Mouse (Mus musculus) heart, postnatal 0 days (tissue): Measurements from ENCODE around the gene Gm10401. TPM values are rescaled to one million over a fixed set of nuclear protein-coding genes. Genes with fewer than 3 reads are reported as not detected.
"Not testable (repeated sequence)": the region's sequence is repeated elsewhere in the genome, so short reads cannot be mapped to it uniquely, and the experiment has no call there.

Experiments
- ATAC-seq: fragments of 200-750 bp; cut with Nextera tagmentation; 2 replicates; pipeline ENCODE4 v1.8.0; 2017; ENCODE audit warnings: low read depth, moderate number of reproducible peaks, moderate library complexity; ENCODE audit not compliant: insufficient read depth
- DNase-seq: peaks from one replicate; pipeline ENCODE4 v3.0.0-alpha.2; 2016; ENCODE audit warnings: low spot score
- H3K27ac ChIP-seq: fragments of 300-500 bp; sonication (generic); 2 replicates; pipeline ENCODE4 v1.5.1; 2014; ENCODE audit warnings: low read depth, mild to moderate bottlenecking
- H3K27me3 ChIP-seq: fragments of 300-500 bp; sonication (generic); 2 replicates; pipeline ENCODE4 v1.6.1; 2014; ENCODE audit warnings: low read length, mixed read lengths; ENCODE audit not compliant: control insufficient read depth, insufficient read depth
- H3K36me3 ChIP-seq: fragments of 300-500 bp; sonication (generic); replicated peaks from 2 replicates; pipeline ENCODE4 v1.6.1; 2014; ENCODE audit warnings: low read length, mixed read lengths; ENCODE audit not compliant: control insufficient read depth, insufficient read depth
- H3K4me1 ChIP-seq: fragments of 300-500 bp; sonication (generic); 2 replicates; pipeline ENCODE4 v1.6.1; 2014; ENCODE audit warnings: antibody characterized with exemption; ENCODE audit not compliant: control insufficient read depth, insufficient read depth
- H3K4me2 ChIP-seq: fragments of 300-500 bp; sonication (generic); 2 replicates; pipeline ENCODE4 v1.6.1; 2014; ENCODE audit warnings: low read depth, mild to moderate bottlenecking, low read length, moderate library complexity
- H3K4me3 ChIP-seq: fragments of 300-500 bp; sonication (generic); 2 replicates; pipeline ENCODE4 v1.5.1; 2014; ENCODE audit warnings: low read depth, low read length
- H3K9ac ChIP-seq: fragments of 300-500 bp; sonication (generic); replicated peaks from 2 replicates; pipeline ENCODE4 v1.6.1; 2014; ENCODE audit warnings: low read depth, low read length, mixed read lengths
- H3K9me3 ChIP-seq: fragments of 300-500 bp; sonication (generic); replicated peaks from 2 replicates; pipeline ENCODE4 v1.6.1; 2016; ENCODE audit warnings: low read length; ENCODE audit not compliant: control insufficient read depth
- CTCF ChIP-seq: IDR thresholded peaks from 2 replicates; pipeline ENCODE4 v1.5.1; 2016; ENCODE audit warnings: antibody characterized with exemption, control low read depth, low read depth
- EP300 ChIP-seq: IDR thresholded peaks from 2 replicates; pipeline ENCODE4 v1.6.1; 2016; ENCODE audit warnings: antibody characterized with exemption, low read depth
- WGBS: fragments of 180-500 bp; shearing (Covaris S2); extraction: QIAGEN DNeasy Blood & Tissue Kit; methylation state at CpG from one replicate; pipeline ENCODE4 v1.1.7; 2014; 5-methylcytosine and 5-hydroxymethylcytosine counted together
- polyA plus RNA-seq: library from polyadenylated mRNA; unstranded; fragments of >200 nt; fragmentation: Nextera tagmentation; extraction: Ambion mirVana; gene quantifications from 2 replicates; pipeline ENCODE4 v1.2.1, GENCODE M21; 2015
- total RNA-seq: library from RNA; depleted of rRNA; stranded (reverse); fragments of >200 nt; gene quantifications from 2 replicates; pipeline ENCODE4 v1.2.3, GENCODE M21; 2014; ENCODE audit warnings: low replicate concordance

The Gm10401 gene
- total and polyA plus RNA-seq, 2 experiments from 2014 or later, result 14.4 TPM; not detected in 1

DNA sequence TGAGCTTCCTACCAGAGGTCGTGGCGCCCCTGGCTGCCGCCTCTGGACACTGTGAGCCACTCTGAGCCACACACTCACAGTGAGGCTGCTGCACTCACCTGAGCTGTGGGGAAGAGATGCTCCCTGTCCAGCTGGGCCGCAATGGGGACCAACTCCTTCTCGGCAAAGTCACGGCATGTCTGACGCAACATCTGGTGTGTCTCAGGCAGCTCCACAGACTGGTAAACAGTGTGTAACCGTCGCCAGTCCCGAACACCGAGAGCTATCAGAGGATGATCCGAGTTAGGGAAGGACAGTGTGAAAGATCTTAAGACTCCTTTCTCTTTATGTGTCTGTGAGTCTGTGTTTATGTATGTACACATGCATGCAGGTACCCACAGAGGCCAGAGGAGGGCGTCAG, 19.4 kb upstream of the Gm10401 start:
- no peak for TF ChIP-seq EP300
- TF ChIP-seq CTCF, result no peak

DNA sequence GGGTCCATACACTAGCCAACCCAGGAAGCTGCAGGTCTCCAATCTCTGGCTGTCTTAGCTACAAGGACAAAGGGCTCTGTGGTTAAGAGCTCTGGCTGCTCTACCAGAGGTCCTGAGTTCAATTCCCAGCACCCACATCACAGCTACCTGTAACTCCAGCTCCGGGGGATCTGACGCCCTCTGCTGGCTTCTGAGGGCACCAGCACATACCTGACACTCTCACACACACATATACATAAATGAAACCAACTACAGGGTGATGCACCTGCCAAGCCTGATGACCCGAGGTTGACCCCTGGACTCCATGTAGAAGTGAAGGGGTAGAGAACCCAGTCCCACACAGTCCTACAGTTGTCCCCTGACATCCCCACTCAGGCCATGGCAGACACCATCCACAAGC, 18.3 kb upstream of the Gm10401 start:
- Histone ChIP-seq H3K4me3 (no peak overlapping the region), H3K4me2 (no peak overlapping the region), H3K27me3 (no peaks in the 10 kb centered on the region), H3K27ac (no peak overlapping the region), H3K9ac (no peak overlapping the region), H3K9me3 (no peaks in the 10 kb centered on the region), H3K36me3 (peaks cover 35% of the 10 kb centered on the region), H3K4me1 (0 out of 2 replicates have a peak, but pooled peaks cover 3% of the 10 kb centered on the region)
- 92% methylated on average over 3 of the region's 3 CpGs for WGBS
- ATAC-seq (no peak), DNase-seq (no peak)
- TF ChIP-seq CTCF (no peak), EP300 (no peak)

More for the DNA sequence above, 19.4 kb upstream of the Gm10401 start:
- no peak for ATAC-seq
- DNase-seq, result no peak
- H3K4me2 ChIP-seq, result no peak overlapping the region
- no peak overlapping the region for H3K9ac ChIP-seq
- 0 out of 2 replicates have a peak, but pooled peaks cover 3% of the 10 kb centered on the region for H3K4me1 ChIP-seq
- peaks cover 27% of the 10 kb centered on the region; the same call in 1 of the 2 replicates for H3K36me3 ChIP-seq
- H3K27ac ChIP-seq, result no peak overlapping the region
- H3K27me3 ChIP-seq, result no peaks in the 10 kb centered on the region
- 95% methylated on average over 13 of the region's 13 CpGs for WGBS
- H3K4me3 ChIP-seq, result no peak overlapping the region
- no peaks in the 10 kb centered on the region for H3K9me3 ChIP-seq

DNA sequence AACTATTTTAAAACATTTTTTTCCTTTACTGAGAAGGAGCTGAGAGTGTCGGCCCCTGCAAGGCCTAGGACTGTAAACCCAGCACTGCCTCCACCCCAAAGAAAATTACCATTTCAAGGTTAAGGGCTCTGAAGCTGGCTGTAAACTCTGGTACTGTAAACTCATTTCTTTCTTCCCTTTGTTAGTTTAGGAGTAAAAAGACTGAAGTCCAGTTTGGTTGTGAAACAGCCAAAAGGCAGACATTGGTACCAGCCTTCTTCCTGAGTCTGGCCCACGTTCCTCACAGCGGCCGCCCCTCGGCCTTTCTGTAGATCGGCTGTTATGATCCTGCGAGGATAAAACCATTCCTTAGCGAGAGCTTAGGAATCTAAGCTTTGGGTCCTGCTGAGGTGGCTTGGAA, 16.4 kb upstream of the Gm10401 start:
- Histone ChIP-seq H3K9ac (no peak overlapping the region), H3K4me3 (no peak overlapping the region), H3K9me3 (no peaks in the 10 kb centered on the region), H3K4me2 (no peak overlapping the region), H3K36me3 (peaks cover 50% of the 10 kb centered on the region), H3K4me1 (0 out of 2 replicates have a peak, but pooled peaks cover 3% of the 10 kb centered on the region), H3K27ac (no peak overlapping the region), H3K27me3 (no peaks in the 10 kb centered on the region)
- WGBS, result 94% methylated on average over 8 of the region's 8 CpGs
- no peak for TF ChIP-seq CTCF
- no peak for TF ChIP-seq EP300
- DNase-seq (no peak), ATAC-seq (no peak)

DNA sequence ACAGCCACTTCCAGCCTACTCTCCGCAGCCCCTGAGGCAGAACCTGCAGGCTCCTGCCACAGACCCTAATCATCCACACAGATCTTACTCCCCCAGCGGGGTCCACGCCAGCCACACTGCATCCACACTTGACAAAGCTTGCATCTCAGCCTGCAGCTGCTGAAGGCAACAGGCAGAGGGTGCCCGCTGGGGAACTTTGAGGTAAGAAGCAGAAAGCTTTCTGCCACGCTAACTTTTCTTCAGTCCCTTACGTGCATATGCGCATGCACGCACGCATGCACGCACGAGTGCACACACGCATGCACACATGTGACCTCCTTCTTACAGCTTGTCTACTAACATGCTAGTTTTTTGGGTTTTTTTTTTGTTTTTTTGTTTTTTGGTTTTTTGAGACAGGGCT, 15.1 kb upstream of the Gm10401 start:
- H3K36me3 ChIP-seq, result peaks cover 50% of the 10 kb centered on the region

DNA sequence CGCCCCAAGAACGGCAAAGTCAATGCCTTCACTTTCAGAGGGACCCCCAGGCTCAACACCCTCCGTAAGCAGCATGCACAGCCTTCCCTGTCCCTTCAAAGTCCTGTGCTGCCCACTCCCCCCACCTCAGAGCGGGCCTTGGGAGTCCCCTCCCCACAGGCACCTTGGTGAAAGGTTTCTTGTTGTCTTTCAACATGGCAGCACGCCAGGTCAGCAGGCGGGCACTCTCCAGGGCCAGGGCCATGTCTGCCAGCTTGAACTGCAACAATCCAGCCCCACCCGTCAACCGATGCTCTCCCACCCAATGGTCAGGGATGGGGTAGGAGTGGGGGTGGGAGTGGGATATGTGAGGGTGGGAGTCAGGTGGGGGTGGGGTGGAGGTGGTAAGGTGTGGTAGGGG, 13.1 kb upstream of the Gm10401 start:
- no peak for DNase-seq
- H3K36me3 ChIP-seq, result peaks cover 37% of the 10 kb centered on the region
- no peak overlapping the region for H3K4me3 ChIP-seq

More for the DNA sequence above, 15.1 kb upstream of the Gm10401 start:
- WGBS, result 92% methylated on average over 12 of the region's 12 CpGs
- no peak for TF ChIP-seq EP300
- H3K4me1 ChIP-seq, result 0 out of 2 replicates have a peak, but pooled peaks cover under 1% of the 10 kb centered on the region
- H3K9me3 ChIP-seq, result no peaks in the 10 kb centered on the region
- no peak overlapping the region for H3K9ac ChIP-seq
- H3K4me3 ChIP-seq, result no peak overlapping the region
- no peak for ATAC-seq
- H3K27ac ChIP-seq, result no peak overlapping the region
- no peak for DNase-seq
- no peak overlapping the region for H3K4me2 ChIP-seq
- H3K27me3 ChIP-seq, result no peaks in the 10 kb centered on the region

DNA sequence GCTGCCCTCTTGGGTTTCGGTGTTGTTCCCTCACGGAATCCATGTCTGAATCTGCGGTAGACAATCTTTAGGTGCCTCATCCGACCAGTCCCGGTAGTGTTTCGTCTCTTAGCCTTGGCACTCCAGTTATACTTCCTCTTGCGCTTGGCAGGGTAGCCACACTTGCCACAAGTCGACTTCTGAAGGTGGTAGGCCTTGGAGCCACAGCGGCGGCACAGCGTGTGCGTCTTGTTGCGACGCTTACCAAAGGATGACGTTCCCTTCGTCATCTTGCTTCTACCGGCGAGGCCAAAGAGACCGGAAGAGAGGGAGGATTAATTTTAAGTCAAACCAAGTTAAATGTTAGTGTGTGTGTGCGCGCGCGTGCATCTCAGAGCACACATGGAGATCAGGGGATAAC, 5.2 kb upstream of the Gm10401 start:
- not testable (repeated sequence) for H3K4me3 ChIP-seq, H3K27me3 ChIP-seq, H3K9me3 ChIP-seq, H3K4me1 ChIP-seq, ATAC-seq, H3K9ac ChIP-seq, H3K4me2 ChIP-seq, DNase-seq, H3K27ac ChIP-seq
- WGBS, result 94% methylated on average over 23 of the region's 23 CpGs
- peaks cover 19% of the 10 kb centered on the region for H3K36me3 ChIP-seq

More for the DNA sequence above, 13.1 kb upstream of the Gm10401 start:
- ATAC-seq, result no peak
- no peaks in the 10 kb centered on the region for H3K4me1 ChIP-seq
- H3K9me3 ChIP-seq, result no peaks in the 10 kb centered on the region
- H3K9ac ChIP-seq, result no peak overlapping the region
- H3K27me3 ChIP-seq, result no peaks in the 10 kb centered on the region
- no peak overlapping the region for H3K27ac ChIP-seq
- no peak for TF ChIP-seq CTCF
- no peak for TF ChIP-seq EP300
- no peak overlapping the region for H3K4me2 ChIP-seq
- WGBS, result 85% methylated on average over 8 of the region's 8 CpGs
